Mouse (Mus musculus) kidney, postnatal 14 days (tissue): ENCODE measurements around the gene Igf1r.
A peak's percentile ranks its signal among the peaks of the same experiment; 100 is the strongest.

Experiments used
- DNase-seq: peaks from one replicate; pipeline ENCODE4 v3.0.0; 2022; ENCODE audit warnings: mixed read lengths

Gene Igf1r

GRCm38 (mm10) chr7:68128271-68128674 lies 175.6 kb downstream of the Igf1r start:
- no peak for DNase-seq

- peak; percentile 99 for DNase-seq
Observed at GRCm38 (mm10) chr7:68129077-68129511, 176.5 kb downstream of the Igf1r start.

GRCm38 (mm10) chr7:68129546-68130253 lies 177.1 kb downstream of the Igf1r start:
- peak; percentile 94 for DNase-seq

GRCm38 (mm10) chr7:68130950-68131580 lies 178.4 kb downstream of the Igf1r start:
- peak; percentile 80 for DNase-seq

GRCm38 (mm10) chr7:68133679-68134078 lies 181.1 kb downstream of the Igf1r start:
- DNase-seq, result no peak

- DNase-seq, result no peak
Observed at GRCm38 (mm10) chr7:68134948-68135347, 182.3 kb downstream of the Igf1r start.

GRCm38 (mm10) chr7:68136056-68136455 lies 183.4 kb downstream of the Igf1r start:
- no peak for DNase-seq

GRCm38 (mm10) chr7:68139384-68139783 lies 186.8 kb downstream of the Igf1r start:
- no peak for DNase-seq

GRCm38 (mm10) chr7:68140041-68140807 lies 187.6 kb downstream of the Igf1r start:
- DNase-seq, result no peak

GRCm38 (mm10) chr7:68144266-68144665 lies 191.6 kb downstream of the Igf1r start:
- no peak for DNase-seq

GRCm38 (mm10) chr7:68148297-68149048 lies 195.8 kb downstream of the Igf1r start:
- no peak for DNase-seq

- no peak for DNase-seq
Observed at GRCm38 (mm10) chr7:68151892-68152291, 199.3 kb downstream of the Igf1r start.

GRCm38 (mm10) chr7:68152458-68152857 lies 199.8 kb downstream of the Igf1r start:
- no peak for DNase-seq

GRCm38 (mm10) chr7:68153269-68153668 lies 200.6 kb downstream of the Igf1r start:
- DNase-seq, result no peak

GRCm38 (mm10) chr7:68154588-68154987 lies 202.0 kb downstream of the Igf1r start:
- no peak for DNase-seq

GRCm38 (mm10) chr7:68160094-68160791 lies 207.6 kb downstream of the Igf1r start:
- DNase-seq, result no peak

- DNase-seq, result no peak
Observed at GRCm38 (mm10) chr7:68164074-68164473, 211.4 kb downstream of the Igf1r start.

- no peak for DNase-seq
Observed at GRCm38 (mm10) chr7:68172776-68173175, 220.1 kb downstream of the Igf1r start.

- no peak for DNase-seq
Observed at GRCm38 (mm10) chr7:68179672-68180071, 227.0 kb downstream of the Igf1r start.

GRCm38 (mm10) chr7:68181104-68181503 lies 228.5 kb downstream of the Igf1r start:
- no peak for DNase-seq

- DNase-seq, result peak; percentile 31
Observed at GRCm38 (mm10) chr7:68182025-68182424, 229.4 kb downstream of the Igf1r start.

GRCm38 (mm10) chr7:68182773-68183172 lies 230.1 kb downstream of the Igf1r start:
- DNase-seq, result no peak
